Mouse (Mus musculus): ENCODE measurements around the gene Foxo3.

Gene Foxo3

DNA sequence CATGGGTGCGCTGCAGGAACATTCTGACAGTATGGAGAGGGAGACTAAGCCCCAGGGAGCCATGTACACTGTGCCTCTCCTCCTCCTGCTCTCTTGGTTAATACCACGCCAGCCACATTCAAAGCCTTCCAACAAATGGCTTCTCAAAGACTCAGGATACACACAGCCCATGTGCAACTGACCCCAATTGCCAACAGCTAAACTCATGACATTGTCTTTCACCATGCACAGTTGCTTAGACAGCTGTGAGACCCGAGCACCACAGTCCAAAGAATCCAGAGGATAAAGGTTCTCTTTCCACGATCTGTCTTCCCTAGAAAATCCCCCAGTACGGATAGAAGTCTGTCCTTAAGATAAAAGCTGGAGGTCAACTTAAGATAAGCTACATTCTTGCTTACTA lies 27.9 kb downstream of the Foxo3 start:
- no peak for DNase-seq

DNA sequence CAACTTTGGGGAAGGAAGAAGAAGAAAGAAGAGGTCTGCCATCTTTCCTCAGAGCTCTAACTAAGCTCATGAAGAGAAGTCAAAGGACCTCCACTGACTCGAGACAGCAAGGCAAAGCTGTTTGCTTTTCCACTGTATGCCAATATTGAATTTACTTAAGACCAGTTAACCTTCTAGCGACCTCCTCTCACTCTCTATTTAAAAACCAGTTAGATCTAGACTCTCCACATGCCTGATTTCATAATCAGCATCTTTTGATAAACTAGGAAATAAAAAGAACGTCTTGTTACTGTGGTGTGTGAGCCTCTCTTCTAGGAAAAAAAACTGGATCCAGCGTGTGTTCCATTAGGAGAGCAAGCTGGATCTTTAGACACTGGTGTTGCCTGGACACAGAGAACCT lies 28.4 kb downstream of the Foxo3 start:
- DNase-seq: no peak

DNA sequence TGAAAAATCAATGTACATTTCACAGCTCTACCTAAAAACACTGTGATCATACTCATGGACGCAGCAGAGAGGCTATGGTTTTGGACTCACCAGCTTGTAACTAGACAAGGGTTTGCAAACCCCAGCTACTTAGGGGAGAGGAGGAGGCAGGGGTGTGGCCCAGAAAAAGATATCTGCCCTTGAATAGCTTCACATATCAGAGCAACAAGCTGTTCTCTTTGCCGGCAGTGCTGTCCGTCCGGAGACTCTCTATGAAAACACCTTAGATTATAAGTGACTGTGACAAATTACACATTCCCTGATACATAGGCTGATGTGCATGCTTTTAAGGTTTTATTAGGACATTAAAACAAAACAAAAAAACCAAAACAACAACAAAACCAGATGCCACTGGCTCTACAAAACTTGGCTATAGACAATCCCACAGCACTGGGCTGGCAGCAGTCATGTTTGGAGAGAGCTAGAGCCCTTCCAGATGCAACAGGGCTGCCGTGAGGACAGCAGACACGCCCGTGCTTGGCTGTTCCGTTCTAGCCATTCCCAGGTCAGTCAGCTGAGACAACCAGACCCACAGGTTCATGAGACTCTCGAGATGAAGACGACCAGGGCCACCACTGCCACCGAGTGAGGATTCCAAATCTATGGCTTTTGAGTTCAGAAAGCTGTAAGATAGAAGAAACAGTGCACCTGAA lies 29.3 kb downstream of the Foxo3 start:
- peak; percentile 37 for DNase-seq

DNA sequence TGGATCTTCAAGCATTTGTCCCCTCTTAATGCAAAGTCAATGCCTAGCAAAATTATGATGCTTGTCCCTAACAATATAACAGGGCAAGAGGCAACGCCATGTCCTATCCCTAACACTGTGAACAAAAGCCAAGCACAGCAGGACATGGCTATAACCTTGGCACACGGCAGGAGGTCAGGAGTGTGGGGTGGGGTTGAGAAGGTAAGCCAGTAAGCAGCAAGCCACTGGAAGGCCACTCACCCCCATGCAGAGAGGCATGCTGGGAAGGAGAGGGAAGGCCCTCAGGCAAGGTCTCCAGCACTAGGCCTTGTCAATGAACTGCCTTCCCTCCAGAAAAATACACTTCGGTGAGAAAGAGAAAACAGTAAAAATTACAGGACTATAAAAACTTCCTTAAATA lies 30.1 kb downstream of the Foxo3 start:
- no peak for DNase-seq

DNA sequence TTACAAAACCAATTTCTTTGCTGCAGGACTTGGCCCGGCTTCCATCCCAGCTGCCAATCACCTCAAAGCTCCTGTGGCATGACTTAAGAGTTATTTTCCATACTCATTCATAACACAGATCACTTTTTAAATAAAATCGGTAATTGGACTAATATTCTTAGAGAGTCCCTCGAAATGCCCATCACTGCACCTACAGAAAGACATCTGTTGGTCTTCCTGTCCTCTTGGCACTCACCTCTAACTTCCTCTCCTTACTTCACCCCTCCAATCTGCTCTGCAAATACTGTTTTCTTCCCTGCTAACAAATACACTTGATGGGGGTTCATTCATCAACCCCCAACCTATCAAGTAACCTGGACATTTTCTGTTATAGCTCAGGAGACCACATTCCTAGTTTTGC lies 30.9 kb downstream of the Foxo3 start:
- no peak for DNase-seq

DNA sequence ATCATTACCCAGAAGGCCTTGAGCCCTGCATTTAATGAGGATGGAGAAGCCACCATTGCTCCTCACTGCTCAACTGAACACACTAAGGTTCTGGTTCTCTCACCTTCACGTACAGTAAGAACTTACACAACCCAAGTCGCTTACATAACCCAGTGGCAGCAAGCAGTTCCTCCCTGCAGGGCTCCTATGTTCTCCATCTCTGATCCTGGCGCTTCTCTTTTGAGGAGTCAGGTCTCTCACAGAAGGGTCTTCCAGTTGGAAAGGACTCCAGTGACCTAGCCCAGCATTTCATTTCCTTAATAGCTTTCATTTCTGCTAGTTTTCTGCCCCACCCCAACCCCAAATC lies 31.3 kb downstream of the Foxo3 start:
- no peak for DNase-seq

DNA sequence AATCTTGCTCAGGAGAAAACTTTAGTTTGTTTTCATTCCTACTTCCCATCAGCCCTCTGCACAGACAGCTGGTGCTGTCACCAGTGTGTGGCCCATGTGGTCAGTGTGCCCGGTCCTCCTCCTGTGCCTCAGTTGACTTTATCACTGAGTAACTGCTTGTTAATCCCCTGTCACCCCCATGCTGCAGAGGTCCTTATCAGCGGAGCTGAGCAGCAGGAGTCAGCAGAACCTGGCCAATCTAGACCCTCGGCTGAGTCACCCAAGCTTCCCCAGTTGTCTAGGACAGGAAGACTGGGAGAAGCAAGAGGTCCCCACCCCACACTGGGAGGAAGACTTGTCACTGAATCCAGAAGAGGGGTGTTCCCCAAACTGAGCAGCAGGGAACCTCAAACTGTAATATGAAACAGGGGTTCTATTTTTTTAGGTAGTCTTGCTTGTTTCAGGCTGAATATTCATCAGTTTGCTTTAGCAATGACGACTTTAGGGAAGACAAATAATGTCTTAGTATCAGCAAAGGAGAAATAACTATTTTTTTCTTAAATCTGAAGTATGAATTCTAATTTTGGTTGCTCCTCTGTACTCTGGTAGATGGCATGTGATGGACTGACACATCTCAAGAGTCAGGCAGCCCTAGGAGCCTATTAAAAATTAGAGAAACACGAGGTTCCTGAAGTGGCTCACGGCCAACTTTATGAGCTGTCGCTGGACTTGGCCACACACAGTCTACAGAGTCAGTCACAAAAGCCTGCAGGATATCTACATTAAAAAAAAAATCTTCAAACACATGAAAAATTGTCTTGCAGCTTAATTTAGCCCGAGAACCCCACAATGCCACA lies 31.9 kb downstream of the Foxo3 start:
- peak; percentile 42 for DNase-seq

DNA sequence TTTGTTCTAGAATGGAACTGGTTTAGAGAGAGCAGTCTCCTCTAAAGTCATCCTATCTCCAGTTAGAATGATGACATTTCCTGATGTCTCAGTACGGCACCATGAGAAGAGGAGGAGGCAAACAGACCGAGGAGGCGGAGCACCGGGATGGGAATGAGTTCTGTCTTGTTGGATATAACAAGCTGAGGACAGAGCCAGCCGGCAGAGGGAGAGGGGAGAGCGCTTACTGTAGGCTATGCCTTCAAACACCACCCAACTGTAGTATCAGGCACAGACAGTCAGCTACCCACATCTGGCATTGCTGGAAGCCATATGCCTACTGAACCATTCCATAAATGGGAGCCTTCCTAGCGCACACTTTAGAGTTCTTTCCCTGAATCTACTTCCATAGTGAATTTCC lies 32.6 kb downstream of the Foxo3 start:
- no peak for DNase-seq

DNA sequence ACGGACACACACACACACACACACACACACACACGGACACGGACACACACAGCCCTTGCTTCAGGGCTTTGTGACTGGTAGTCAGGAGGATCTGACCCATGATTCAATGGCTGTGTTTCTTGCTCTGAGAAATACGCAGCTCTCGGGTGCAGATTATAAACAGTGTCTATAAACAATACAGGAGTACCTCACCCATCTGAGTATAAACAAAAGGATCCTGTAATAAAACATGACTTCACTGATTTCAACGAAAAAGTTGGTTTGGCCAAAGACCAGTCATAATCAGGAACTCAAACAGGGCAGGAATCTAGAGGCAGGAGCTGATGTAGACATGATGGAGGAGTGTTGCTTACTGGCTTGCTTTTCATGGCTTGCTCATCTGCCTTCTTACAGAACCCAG lies 34.1 kb downstream of the Foxo3 start:
- no peak for DNase-seq

DNA sequence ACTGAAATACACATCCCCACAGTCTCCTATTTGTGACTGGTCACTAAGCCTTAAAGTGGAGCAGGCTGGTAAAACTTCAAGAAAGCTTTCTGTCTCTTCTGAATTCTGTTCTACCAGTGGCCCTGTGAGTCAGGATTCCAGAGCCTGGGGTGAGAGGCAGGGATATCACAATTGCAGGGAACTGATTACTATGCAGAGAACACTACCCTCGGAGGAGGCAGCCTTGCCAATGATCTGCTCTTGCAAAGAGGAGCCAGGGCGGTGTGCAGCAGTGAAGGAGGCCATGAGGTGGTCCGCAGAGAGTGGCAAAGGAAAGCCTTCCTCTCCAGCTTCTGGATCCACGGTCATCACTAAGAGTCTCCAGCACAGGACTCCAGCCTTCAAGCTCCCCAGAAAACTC lies 34.8 kb downstream of the Foxo3 start:
- DNase-seq: no peak

DNA sequence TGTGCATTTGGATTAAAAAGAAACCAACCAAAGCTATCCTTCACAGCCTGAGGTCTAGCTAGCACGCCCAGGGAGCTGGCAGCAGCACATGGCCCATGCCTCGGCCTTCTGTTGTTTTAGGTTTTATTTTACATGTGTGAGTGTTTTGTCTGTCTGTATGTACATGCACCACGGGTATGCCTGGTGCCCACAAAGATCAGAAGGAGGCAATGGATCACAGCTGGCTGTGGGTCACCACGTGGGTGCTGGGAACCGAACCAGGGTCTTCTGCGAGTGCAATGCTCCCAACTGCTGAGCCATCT lies 36.8 kb downstream of the Foxo3 start:
- DNase-seq: no peak

DNA sequence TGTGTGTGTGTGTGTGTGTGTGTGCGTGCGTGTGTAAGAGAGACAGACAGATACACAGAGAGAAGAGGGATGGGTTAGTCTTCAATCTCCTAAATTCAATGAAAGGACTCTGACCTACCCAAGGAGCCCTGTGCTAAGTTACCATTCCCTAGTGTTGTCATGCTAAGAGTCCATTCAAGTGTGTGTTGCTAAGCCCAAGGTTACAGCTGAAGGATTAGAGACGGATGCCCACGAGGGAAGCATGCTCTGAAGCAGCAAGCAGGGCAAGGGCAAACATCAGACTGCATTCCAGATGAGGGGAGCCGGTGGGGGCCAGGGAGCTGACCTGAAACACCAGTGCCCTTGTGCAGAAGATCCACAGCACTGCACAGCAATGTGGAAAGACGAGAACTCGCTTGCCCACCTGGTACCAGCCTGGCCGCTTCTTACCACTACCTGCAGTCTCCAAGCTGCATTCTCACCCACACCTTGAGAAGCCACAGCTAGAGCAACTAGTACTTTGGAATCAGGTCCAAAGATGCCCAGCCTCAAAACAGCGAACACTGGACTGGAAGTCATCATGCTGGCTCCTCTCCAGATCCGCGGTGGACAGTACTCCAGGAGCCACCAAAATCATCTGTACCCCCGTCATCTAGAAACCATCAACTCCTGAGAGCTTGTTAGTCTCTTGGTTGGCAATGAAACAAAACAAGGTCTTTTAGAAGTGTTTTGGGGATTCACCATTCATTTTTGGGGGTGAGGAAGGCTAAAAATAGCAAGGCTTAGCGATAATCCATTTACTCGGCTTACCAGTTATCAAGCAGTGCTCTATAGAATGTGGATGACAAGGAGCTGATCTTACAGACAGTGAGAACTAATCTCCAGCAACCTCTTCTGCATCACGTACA lies 37.4 kb downstream of the Foxo3 start:
- no peak for DNase-seq

DNA sequence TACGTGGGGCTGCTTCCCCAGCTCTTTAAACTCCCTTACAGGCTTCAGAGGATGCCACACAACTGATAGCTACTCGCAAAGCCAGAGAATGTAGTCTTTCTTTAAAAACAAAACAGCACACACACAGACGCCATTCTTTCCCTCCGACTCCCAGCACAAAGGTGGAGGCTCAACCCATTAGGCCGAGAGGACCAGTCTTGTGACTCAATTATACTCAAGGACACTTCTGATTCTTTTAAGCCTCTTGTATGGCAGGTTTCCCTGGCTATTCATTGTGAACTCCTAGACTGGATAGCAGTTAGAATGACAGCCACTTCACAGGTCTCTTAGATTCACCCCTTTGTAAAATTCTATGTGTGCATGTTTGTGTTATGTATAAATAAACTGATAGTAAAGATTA lies 38.3 kb downstream of the Foxo3 start:
- DNase-seq: no peak

DNA sequence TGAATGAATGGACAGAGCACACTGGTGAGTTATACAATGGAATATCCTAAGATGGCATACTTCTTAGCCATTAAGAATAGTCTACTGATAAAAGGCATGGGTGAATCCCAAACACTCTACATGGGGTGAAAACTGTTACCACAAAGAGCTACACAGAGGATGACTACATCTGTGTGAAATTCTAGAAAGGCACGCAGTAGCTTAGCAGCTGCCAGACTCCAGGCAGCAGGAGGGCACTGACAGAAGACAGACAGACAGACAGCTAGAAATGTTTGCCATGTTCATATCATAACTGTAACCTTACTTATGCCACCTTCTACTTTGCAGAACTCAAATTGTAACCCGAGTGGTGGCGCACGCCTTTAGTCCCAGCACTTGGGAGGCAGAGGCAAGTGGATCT lies 39.0 kb downstream of the Foxo3 start:
- no peak for DNase-seq

DNA sequence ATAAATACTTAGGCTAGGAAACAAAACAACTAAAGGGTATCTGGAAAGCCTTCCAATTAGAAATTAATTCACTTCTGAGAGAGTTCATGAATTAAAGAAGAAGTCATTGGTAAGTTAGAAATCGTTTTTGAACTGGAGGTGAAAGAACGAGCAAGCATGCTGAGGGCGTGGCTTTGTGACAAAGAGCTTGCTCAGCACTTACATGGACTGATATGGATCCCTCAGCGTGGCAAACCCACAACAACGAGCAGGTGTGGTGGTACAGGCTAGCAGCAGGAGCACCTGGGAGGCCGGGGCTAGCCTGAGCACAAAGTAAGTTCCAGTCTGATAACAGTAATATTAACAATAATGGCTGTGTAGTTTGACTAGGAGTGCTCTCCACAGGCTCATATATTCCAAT lies 41.2 kb downstream of the Foxo3 start:
- no peak for DNase-seq

DNA sequence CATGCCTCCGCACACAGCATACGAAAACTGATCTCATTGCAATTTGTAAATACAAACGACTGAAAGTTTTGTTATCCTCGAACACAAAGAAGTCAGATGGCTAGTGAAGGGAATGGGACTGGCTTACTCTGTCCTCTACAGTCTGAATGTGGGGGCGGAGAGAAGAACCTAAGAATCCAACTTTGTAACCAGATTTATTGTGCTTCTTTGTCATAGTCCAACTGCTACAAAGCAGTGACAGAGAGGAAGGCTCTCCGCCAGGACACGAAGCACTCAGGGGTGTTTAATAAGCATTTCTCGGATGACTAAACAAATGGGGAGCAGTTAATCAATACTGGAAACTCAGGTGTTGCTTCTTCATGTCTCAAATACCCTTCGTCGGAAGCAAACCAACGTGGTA lies 43.6 kb downstream of the Foxo3 start:
- DNase-seq: no peak

DNA sequence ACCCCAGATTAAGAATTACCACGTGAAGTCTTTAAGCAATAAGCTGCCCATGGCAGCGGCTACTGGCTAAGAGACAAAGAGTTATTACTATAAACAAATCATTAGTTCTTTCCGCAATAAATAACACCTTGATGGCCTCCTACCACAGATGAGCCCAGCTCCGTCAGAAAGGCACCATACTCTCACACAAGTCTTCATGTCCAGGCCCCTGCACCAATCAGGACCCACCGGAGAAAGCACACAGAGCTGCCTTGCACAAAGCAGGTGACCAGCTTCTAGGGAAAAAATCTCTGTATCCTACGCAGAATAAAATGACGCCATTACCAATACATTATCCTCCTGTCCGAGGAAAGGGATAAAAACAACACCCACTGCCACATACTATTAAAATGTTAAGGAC lies 44.7 kb downstream of the Foxo3 start:
- no peak for DNase-seq

DNA sequence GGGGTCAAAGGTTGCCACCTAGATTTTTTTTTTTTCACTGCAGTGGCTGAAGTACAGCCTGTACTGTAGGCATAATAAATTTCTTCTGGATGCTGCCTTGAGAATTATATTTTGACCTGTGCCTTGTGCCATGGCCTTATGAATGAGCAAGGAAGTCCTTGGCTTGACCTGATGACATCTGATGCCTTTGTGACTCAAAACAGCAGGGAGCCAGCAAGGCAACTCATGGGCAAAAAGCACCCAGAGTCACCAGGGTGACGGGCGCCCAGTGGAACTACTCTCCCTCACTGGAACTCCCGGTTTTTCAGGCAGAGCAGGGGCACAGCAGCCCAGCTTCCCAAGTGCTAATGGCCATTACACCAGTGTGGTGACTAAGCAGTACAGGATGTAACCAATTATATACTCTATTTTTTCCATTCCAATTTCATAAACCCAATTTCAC lies 45.4 kb downstream of the Foxo3 start:
- no peak for DNase-seq

DNA sequence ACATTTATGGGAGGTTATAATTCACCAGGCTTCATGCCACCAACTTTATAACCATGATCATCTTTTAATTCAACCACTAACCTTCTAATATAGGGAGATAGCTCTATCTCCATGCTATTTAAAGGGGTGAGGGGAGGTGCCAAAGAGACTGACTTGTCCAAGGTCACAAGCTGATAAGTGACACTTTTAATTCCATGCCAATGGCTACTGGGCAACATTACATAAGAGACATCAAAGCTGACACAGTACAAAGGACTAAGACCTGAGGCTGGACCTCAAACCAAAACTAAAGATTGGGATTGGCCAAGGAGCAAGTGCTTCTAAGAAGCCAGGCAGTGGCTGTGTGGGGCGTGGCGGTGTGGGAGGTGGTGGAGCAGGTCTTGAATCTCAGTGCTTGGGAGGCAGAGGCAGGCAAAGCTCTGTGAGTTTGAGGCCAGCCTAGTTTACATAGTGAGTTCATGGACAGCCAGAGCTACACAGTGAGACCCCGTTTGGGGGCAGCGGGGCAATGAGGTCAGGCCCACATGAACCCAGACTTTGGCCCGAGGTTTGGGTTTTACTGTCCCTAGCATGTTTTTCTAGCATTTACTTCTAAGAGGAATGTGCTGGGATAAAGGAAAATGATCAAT lies 46.0 kb downstream of the Foxo3 start:
- DNase-seq: no peak

DNA sequence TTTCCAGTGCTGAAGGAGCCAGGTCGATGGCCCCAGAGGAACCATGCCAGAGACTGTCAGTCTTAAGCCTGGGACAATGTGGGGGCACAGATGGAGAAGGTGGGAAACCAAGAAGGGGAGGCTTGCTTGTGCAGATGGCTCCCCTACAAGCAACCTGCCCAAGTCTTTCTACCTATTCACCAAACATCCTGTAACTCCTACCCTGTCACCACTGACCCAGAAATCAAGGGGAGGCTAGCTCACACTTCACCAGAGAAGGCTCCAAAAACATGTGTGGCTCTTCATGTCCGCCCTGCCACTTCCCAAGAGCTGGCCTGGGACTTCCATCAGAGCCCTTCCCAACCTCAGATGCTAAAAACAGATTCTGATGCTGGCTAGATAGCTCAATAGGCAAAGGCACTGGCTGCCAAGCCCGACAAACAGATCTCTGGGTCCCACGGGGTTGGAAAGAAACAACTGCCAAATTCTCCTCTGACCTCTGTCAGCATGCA lies 48.8 kb downstream of the Foxo3 start:
- no peak for DNase-seq

DNA sequence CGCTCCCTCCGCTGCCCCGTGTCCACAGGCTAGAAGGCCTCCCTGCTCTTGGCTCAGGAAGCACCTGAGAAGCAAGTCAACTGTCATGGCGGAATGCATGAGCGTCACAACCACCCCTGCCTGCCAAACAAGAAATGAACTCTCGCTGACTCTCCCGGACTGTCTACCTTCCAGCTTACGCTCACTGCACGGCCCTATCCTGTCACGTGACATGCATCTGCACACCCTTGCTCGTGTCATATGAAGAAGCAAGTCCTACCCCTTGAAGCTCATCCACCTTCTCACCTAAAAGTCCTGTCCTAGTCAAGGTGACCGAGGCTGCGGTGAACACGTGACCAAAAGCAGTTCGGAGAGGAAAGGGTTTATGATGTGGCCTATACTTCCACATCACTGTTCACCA lies 50.4 kb downstream of the Foxo3 start:
- DNase-seq: no peak

DNA sequence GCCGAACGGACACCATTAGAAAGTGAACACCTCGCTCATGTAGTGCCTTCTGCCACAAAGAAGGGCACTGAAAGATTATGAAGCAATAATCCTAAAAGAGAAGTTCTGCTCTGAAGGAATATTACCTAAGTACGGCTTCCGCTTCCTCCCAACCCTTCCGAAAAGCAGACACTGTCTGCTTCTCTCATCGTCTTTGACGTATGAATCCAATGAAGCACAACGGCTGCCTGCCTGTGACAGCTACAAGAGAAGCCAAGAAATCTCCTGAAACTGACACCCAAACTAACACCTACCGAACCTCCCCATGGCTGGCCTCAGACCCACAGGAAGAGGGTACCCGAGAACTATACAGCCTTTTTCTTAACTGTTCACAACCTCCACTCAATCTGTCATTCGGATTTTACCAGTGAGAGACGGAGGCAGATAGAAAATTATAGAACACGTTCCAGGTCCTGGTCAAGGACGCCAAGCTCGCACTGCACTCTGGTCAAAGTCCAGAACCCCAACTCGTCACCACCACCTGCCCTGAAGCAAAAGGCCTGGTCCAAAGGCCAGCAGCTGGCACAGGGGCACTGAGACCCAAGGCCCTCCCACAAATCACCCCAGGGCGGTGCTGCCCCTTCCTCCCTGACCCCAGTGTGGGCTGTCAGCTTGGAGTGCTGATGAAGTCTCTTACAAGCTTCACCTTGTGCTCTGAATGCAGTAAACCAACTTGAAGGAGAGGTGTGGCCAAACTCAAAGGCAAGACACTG lies 51.2 kb downstream of the Foxo3 start:
- DNase-seq: no peak

DNA sequence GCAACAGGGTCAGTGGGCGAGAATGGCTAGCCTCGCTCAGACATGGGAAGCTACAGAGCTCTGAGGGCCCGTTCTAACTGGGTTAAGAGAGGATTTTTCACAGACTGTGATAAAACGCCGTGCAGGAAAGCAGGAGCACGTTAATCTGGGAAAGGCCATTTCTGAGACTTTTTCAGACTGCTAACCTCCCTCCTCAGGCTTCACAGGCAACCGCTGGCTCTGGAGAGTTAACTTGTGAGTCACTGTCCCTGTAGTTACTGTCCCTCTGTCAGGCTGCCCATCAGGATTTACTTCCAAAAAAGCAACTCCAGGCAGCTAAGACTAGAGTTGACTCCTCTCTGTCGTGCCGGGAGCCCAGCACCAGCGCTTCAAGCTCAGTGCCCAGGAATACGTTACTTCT lies 54.6 kb downstream of the Foxo3 start:
- DNase-seq: no peak
